Mouse (Mus musculus): ENCODE data around the gene Mbl2. TPM values are rescaled to one million over a fixed set of nuclear protein-coding genes. Genes with fewer than 3 reads are reported as not detected.

Mbl2 gene
- polyA plus RNA-seq (2012; rRNA removed): 1.6 and 7.9 TPM in 2 replicates

GRCm38 (mm10) chr19:30232691-30233090, at the start of gene Mbl2:
TSS of gene Mbl2 (plus strand) at chr19:30232942.
- Histone ChIP-seq H3K27me3 (ENCODE audit: control insufficient read depth, insufficient read depth, low read length) (no peaks in the 10 kb centered on the region), H3K27ac (ENCODE audit: insufficient read depth, low read depth, low read length) (no peak within 1 kb of the TSS), H3K4me3 (ENCODE audit: low read depth, low read length) (no peak within 1 kb of the TSS), H3K36me3 (ENCODE audit: control insufficient read depth, insufficient read depth, low read length) (no peaks in the 10 kb centered on the region), H3K4me1 (ENCODE audit: control insufficient read depth, insufficient read depth, insufficient read length, low read length) (peaks cover 4% of the 10 kb centered on the region; the same call in 1 of the 2 replicates)
- TF ChIP-seq CTCF (IDR thresholded peaks at IDR 0.05; ENCODE audit: extremely low read depth, insufficient read length, insufficient replicate concordance, low read depth, low read length) (no peak), POLR2A (IDR thresholded peaks at IDR 0.05; ENCODE audit: low read depth, low read length) (no peak)
- WGBS: 73% methylated on average over 3 of the region's 3 CpGs

GRCm38 (mm10) chr19:30185536-30185935, 47.2 kb upstream of the Mbl2 start:
- H3K36me3 ChIP-seq (ENCODE audit: control insufficient read depth, insufficient read depth, low read length): no peaks in the 10 kb centered on the region
- no peaks in the 10 kb centered on the region for H3K4me1 ChIP-seq (ENCODE audit: control insufficient read depth, insufficient read depth, insufficient read length, low read length)
- 70% methylated on average over 2 of the region's 2 CpGs for WGBS
- H3K27ac ChIP-seq (ENCODE audit: insufficient read depth, low read depth, low read length): no peak overlapping the region
- no peak for TF ChIP-seq POLR2A (IDR thresholded peaks at IDR 0.05; ENCODE audit: low read depth, low read length)
- TF ChIP-seq CTCF (IDR thresholded peaks at IDR 0.05; ENCODE audit: extremely low read depth, insufficient read length, insufficient replicate concordance, low read depth, low read length): no peak
- H3K4me3 ChIP-seq (ENCODE audit: low read depth, low read length): no peak overlapping the region
- no peaks in the 10 kb centered on the region for H3K27me3 ChIP-seq (ENCODE audit: control insufficient read depth, insufficient read depth, low read length)

DNA sequence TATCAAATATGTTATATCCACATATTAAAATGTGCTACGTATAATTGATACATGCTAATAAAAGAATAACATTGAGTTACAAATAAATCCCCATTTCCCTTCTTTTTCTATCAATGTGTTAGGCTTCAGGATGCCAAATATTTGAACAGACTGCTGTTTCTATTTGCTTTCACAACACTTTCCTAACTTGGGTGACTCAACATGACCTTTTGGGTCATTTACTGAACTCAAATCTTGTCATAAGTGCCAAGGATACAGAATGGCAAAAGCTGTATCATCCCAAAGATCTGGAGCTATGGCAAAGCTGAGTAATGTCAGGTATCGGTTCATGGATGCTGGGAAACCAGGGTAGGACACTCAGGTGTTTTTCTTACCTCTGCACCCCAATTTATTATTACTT, 45.5 kb upstream of the Mbl2 start:
- TF ChIP-seq POLR2A (IDR thresholded peaks at IDR 0.05; ENCODE audit: low read depth, low read length): no peak
- TF ChIP-seq CTCF (IDR thresholded peaks at IDR 0.05; ENCODE audit: extremely low read depth, insufficient read length, insufficient replicate concordance, low read depth, low read length): no peak
- H3K4me1 ChIP-seq (ENCODE audit: control insufficient read depth, insufficient read depth, insufficient read length, low read length): no peaks in the 10 kb centered on the region
- WGBS: 83% methylated on average over 2 of the region's 2 CpGs
- no peak overlapping the region for H3K4me3 ChIP-seq (ENCODE audit: low read depth, low read length)
- no peak overlapping the region for H3K27ac ChIP-seq (ENCODE audit: insufficient read depth, low read depth, low read length)
- no peaks in the 10 kb centered on the region for H3K36me3 ChIP-seq (ENCODE audit: control insufficient read depth, insufficient read depth, low read length)
- no peaks in the 10 kb centered on the region for H3K27me3 ChIP-seq (ENCODE audit: control insufficient read depth, insufficient read depth, low read length)

DNA sequence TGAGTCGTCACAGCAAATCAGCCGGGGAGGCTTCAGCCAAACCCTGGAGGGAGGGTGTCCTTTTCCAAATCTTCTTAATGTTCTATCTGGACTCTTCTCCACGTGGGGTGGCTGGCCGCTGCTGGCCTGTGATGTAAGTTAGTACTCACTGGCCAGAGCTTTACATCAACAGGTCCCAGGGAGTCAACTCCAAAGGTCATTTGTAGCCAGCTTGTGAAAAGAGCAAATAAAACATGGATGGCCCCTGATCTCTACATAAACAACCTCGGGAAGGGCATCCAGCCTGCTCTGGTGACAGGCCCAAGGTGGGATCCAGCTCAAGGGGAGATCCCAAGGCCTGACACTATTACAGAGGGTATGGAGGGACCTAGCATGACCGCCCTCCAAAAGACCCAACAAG, 37.7 kb upstream of the Mbl2 start:
- no peaks in the 10 kb centered on the region for H3K27me3 ChIP-seq (ENCODE audit: control insufficient read depth, insufficient read depth, low read length)
- no peak for TF ChIP-seq CTCF (IDR thresholded peaks at IDR 0.05; ENCODE audit: extremely low read depth, insufficient read length, insufficient replicate concordance, low read depth, low read length)
- H3K4me3 ChIP-seq (ENCODE audit: low read depth, low read length): no peak overlapping the region
- no peaks in the 10 kb centered on the region for H3K36me3 ChIP-seq (ENCODE audit: control insufficient read depth, insufficient read depth, low read length)
- 63% methylated on average over 6 of the region's 6 CpGs for WGBS
- H3K27ac ChIP-seq (ENCODE audit: insufficient read depth, low read depth, low read length): no peak overlapping the region
- no peaks in the 10 kb centered on the region for H3K4me1 ChIP-seq (ENCODE audit: control insufficient read depth, insufficient read depth, insufficient read length, low read length)

DNA sequence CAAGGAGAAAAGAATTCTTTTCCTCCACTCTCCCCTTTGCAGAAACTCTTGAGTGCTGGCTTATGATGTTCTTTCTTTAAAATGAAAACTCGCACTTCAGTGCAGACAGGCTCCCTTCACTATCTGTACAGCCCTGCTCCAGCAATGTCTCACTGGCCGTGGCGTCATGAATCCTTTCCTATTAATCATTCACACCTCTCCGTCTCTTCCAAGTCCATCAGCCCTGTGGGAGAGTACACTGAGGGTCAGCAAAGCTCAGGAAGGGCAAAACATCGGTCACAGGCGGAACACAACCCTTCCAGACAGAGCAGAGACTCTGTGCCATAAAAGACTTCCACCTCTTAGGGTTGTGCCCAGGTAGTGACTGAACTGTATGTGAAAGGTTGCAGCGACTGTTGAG, 30.6 kb upstream of the Mbl2 start:
- no peaks in the 10 kb centered on the region for H3K27me3 ChIP-seq (ENCODE audit: control insufficient read depth, insufficient read depth, low read length)
- TF ChIP-seq CTCF (IDR thresholded peaks at IDR 0.05; ENCODE audit: extremely low read depth, insufficient read length, insufficient replicate concordance, low read depth, low read length): no peak
- no peak for TF ChIP-seq POLR2A (IDR thresholded peaks at IDR 0.05; ENCODE audit: low read depth, low read length)
- 52% methylated on average over 7 of the region's 7 CpGs for WGBS
- no peak overlapping the region for H3K27ac ChIP-seq (ENCODE audit: insufficient read depth, low read depth, low read length)
- H3K36me3 ChIP-seq (ENCODE audit: control insufficient read depth, insufficient read depth, low read length): no peaks in the 10 kb centered on the region
- no peak overlapping the region for H3K4me3 ChIP-seq (ENCODE audit: low read depth, low read length)
- no peaks in the 10 kb centered on the region for H3K4me1 ChIP-seq (ENCODE audit: control insufficient read depth, insufficient read depth, insufficient read length, low read length)

GRCm38 (mm10) chr19:30205159-30205816, 27.5 kb upstream of the Mbl2 start:
- TF ChIP-seq CTCF (IDR thresholded peaks at IDR 0.05; ENCODE audit: extremely low read depth, insufficient read length, insufficient replicate concordance, low read depth, low read length): peak; percentile 83; the same call in 1 of the 2 replicates
- no peak for TF ChIP-seq POLR2A (IDR thresholded peaks at IDR 0.05; ENCODE audit: low read depth, low read length)
- Histone ChIP-seq H3K4me3 (ENCODE audit: low read depth, low read length) (no peak overlapping the region), H3K27ac (ENCODE audit: insufficient read depth, low read depth, low read length) (no peak overlapping the region), H3K36me3 (ENCODE audit: control insufficient read depth, insufficient read depth, low read length) (no peaks in the 10 kb centered on the region), H3K4me1 (ENCODE audit: control insufficient read depth, insufficient read depth, insufficient read length, low read length) (no peaks in the 10 kb centered on the region), H3K27me3 (ENCODE audit: control insufficient read depth, insufficient read depth, low read length) (no peaks in the 10 kb centered on the region)
- WGBS: 20% methylated on average over 12 of the region's 12 CpGs

- no peak for TF ChIP-seq CTCF (IDR thresholded peaks at IDR 0.05; ENCODE audit: extremely low read depth, insufficient read length, insufficient replicate concordance, low read depth, low read length)
- Histone ChIP-seq H3K27me3 (ENCODE audit: control insufficient read depth, insufficient read depth, low read length) (no peaks in the 10 kb centered on the region), H3K4me1 (ENCODE audit: control insufficient read depth, insufficient read depth, insufficient read length, low read length) (no peaks in the 10 kb centered on the region), H3K27ac (ENCODE audit: insufficient read depth, low read depth, low read length) (no peak overlapping the region), H3K4me3 (ENCODE audit: low read depth, low read length) (no peak overlapping the region), H3K36me3 (ENCODE audit: control insufficient read depth, insufficient read depth, low read length) (no peaks in the 10 kb centered on the region)
- 80% methylated on average over 4 of the region's 4 CpGs for WGBS
These were observed 26.9 kb upstream of the Mbl2 start for GRCm38 (mm10) chr19:30205874-30206273.
